Mouse (Mus musculus): ENCODE measurements around the gene Isy1. TPM values are rescaled to one million over a fixed set of nuclear protein-coding genes. Genes with fewer than 3 reads are reported as not detected.

Gene Isy1
- polyA plus RNA-seq, 1 experiment from 2014 or later: 69.1 TPM

DNA sequence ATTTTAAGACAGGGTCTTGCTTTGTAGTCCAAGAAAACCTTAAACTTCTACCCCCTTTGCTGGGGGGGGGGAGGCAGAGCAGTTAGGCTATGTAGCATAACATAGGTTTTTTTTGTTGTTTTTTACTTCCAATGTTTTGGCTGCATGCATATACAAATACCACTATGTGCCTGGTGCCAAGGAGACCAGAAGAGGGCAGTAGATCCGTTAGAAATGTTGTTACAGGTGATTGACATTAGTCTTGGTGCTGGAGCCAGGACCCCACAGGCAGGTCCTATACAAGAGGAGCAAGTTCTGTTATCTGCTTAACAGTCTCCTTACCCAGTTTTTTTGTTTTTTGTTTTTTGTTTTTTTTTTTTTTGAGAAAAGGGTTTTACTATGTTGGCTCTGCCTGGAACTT lies 3.7 kb upstream of the Isy1 start:
- no peaks in the 10 kb centered on the region for H3K9me3 ChIP-seq (replicated peaks)
- H3K4me1 ChIP-seq: peaks cover 18% of the 10 kb centered on the region
- H3K27ac ChIP-seq (replicated peaks): no peak overlapping the region
- no peak for DNase-seq (ENCODE audit: low spot score)
- WGBS: 27% methylated on average over 1 of the region's 1 CpGs
- H3K36me3 ChIP-seq: peaks cover 60% of the 10 kb centered on the region
- no peaks in the 10 kb centered on the region for H3K27me3 ChIP-seq (ENCODE audit: low read depth, poor library complexity, severe bottlenecking)
- H3K4me3 ChIP-seq: no peak overlapping the region

GRCm38 (mm10) chr6:87841635-87842034 lies 3.0 kb upstream of the Isy1 start:
- 83% methylated on average over 8 of the region's 8 CpGs for WGBS

DNA sequence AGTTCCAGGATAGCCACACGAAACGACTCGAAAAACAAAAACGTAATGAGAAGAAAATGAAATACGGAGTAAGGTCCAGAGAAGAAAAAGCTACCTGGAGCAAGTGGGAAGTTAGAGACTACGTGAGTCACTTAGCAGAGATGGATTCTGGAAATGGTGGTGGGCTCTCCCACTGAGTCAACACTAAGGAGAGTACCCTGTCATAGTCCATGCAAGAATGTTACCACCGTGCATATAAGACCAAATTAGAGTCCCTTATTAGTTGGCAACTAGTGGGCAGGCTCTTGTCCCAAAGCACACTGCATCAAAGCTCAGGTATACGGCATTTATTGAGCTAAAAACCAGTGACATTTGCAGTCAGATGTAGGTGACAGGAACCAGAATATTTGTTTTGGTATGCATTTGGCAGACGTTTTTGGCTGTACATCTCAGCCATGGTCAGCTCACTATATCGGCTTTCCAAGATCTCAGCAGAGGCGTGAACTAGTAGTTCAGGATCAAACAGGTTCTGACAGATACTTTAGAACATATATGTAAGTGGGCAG lies 1.3 kb upstream of the Isy1 start:
- DNase-seq (ENCODE audit: low spot score): no peak
- no peaks in the 10 kb centered on the region for H3K27me3 ChIP-seq (ENCODE audit: low read depth, poor library complexity, severe bottlenecking)
- H3K27ac ChIP-seq (replicated peaks): no peak overlapping the region
- no peaks in the 10 kb centered on the region for H3K9me3 ChIP-seq (replicated peaks)
- peaks cover 23% of the 10 kb centered on the region for H3K4me1 ChIP-seq
- WGBS: 67% methylated on average over 11 of the region's 11 CpGs
- H3K36me3 ChIP-seq: peaks cover 57% of the 10 kb centered on the region
- peak overlapping the region; percentile 78; the same call in 1 of the 2 replicates for H3K4me3 ChIP-seq

More at GRCm38 (mm10) chr6:87841635-87842034, 3.0 kb upstream of the Isy1 start:
- no peak for DNase-seq (ENCODE audit: low spot score)
- peaks cover 23% of the 10 kb centered on the region for H3K4me1 ChIP-seq
- H3K27ac ChIP-seq (replicated peaks): no peak overlapping the region
- peaks cover 57% of the 10 kb centered on the region for H3K36me3 ChIP-seq
- no peaks in the 10 kb centered on the region for H3K27me3 ChIP-seq (ENCODE audit: low read depth, poor library complexity, severe bottlenecking)
- no peaks in the 10 kb centered on the region for H3K9me3 ChIP-seq (replicated peaks)
- H3K4me3 ChIP-seq: no peak overlapping the region

- no peak within 1 kb of the TSS for H3K27ac ChIP-seq (replicated peaks)
- no peaks in the 10 kb centered on the region for H3K27me3 ChIP-seq (ENCODE audit: low read depth, poor library complexity, severe bottlenecking)
- DNase-seq (ENCODE audit: low spot score): no peak
- peaks cover 23% of the 10 kb centered on the region for H3K4me1 ChIP-seq
- WGBS: 96% methylated on average over 7 of the region's 7 CpGs
- H3K36me3 ChIP-seq: peaks cover 59% of the 10 kb centered on the region
- H3K4me3 ChIP-seq: no peak within 1 kb of the TSS
- no peaks in the 10 kb centered on the region for H3K9me3 ChIP-seq (replicated peaks)
Measured at GRCm38 (mm10) chr6:87835695-87836094, 2.9 kb downstream of the Isy1 start, which contains the start of gene Gm45140. Gm45140 (minus strand) TSS chr6:87835795.

GRCm38 (mm10) chr6:87820366-87820765 lies 18.2 kb downstream of the Isy1 start:
- Histone ChIP-seq H3K4me3 (no peak overlapping the region), H3K4me1 (no peaks in the 10 kb centered on the region), H3K27me3 (ENCODE audit: low read depth, poor library complexity, severe bottlenecking) (no peaks in the 10 kb centered on the region), H3K27ac (replicated peaks) (no peak overlapping the region), H3K9me3 (replicated peaks) (no peaks in the 10 kb centered on the region), H3K36me3 (peaks cover 99% of the 10 kb centered on the region)
- DNase-seq (ENCODE audit: low spot score): no peak
- 98% methylated on average over 2 of the region's 2 CpGs for WGBS

- H3K27me3 ChIP-seq (ENCODE audit: low read depth, poor library complexity, severe bottlenecking): peaks cover 25% of the 10 kb centered on the region
- H3K36me3 ChIP-seq: peaks cover 63% of the 10 kb centered on the region
- no peaks in the 10 kb centered on the region for H3K9me3 ChIP-seq (replicated peaks)
- DNase-seq (ENCODE audit: low spot score): no peak
- no peak overlapping the region for H3K27ac ChIP-seq (replicated peaks)
- H3K4me3 ChIP-seq: no peak overlapping the region
- WGBS: 91% methylated on average over 5 of the region's 5 CpGs
- H3K4me1 ChIP-seq: peaks cover 30% of the 10 kb centered on the region
Measured at GRCm38 (mm10) chr6:87814486-87814885, 24.1 kb downstream of the Isy1 start.

GRCm38 (mm10) chr6:87812656-87813055 lies 25.9 kb downstream of the Isy1 start:
- Histone ChIP-seq H3K4me1 (peaks cover 31% of the 10 kb centered on the region), H3K9me3 (replicated peaks) (no peaks in the 10 kb centered on the region), H3K36me3 (peaks cover 45% of the 10 kb centered on the region), H3K27me3 (ENCODE audit: low read depth, poor library complexity, severe bottlenecking) (peaks cover 28% of the 10 kb centered on the region), H3K27ac (replicated peaks) (peak overlapping the region; percentile 85; the same call in 1 of the 2 replicates), H3K4me3 (peak overlapping the region; percentile 78; the same call in 1 of the 2 replicates)
- 83% methylated on average over 1 of the region's 1 CpGs for WGBS
- DNase-seq (ENCODE audit: low spot score): no peak

GRCm38 (mm10) chr6:87811675-87812338 lies 26.8 kb downstream of the Isy1 start, which contains the start of gene Rab43:
Rab43 (minus strand) TSS chr6:87812164.
- DNase-seq (ENCODE audit: low spot score): peak; percentile 91
- Histone ChIP-seq H3K27ac (replicated peaks) (peak within 1 kb of the TSS; percentile 85), H3K4me1 (peaks cover 31% of the 10 kb centered on the region), H3K27me3 (ENCODE audit: low read depth, poor library complexity, severe bottlenecking) (peaks cover 28% of the 10 kb centered on the region), H3K36me3 (peaks cover 36% of the 10 kb centered on the region), H3K9me3 (replicated peaks) (no peaks in the 10 kb centered on the region), H3K4me3 (peak within 1 kb of the TSS; percentile 78)
- under 1% methylated on average over 56 of the region's 56 CpGs for WGBS

GRCm38 (mm10) chr6:87810713-87811669 lies 27.6 kb downstream of the Isy1 start:
- under 1% methylated on average over 77 of the region's 77 CpGs for WGBS
- H3K36me3 ChIP-seq: peaks cover 28% of the 10 kb centered on the region
- H3K4me3 ChIP-seq: peak overlapping the region; percentile 78
- H3K4me1 ChIP-seq: peaks cover 31% of the 10 kb centered on the region
- H3K9me3 ChIP-seq (replicated peaks): no peaks in the 10 kb centered on the region
- peaks cover 28% of the 10 kb centered on the region for H3K27me3 ChIP-seq (ENCODE audit: low read depth, poor library complexity, severe bottlenecking)
- no peak for DNase-seq (ENCODE audit: low spot score)
- peak overlapping the region; percentile 85 for H3K27ac ChIP-seq (replicated peaks)

- peaks cover 31% of the 10 kb centered on the region for H3K4me1 ChIP-seq
- peak overlapping the region; percentile 78 for H3K4me3 ChIP-seq
- no peak for DNase-seq (ENCODE audit: low spot score)
- 38% methylated on average over 6 of the region's 6 CpGs for WGBS
- no peaks in the 10 kb centered on the region for H3K9me3 ChIP-seq (replicated peaks)
- peaks cover 21% of the 10 kb centered on the region for H3K36me3 ChIP-seq
- H3K27me3 ChIP-seq (ENCODE audit: low read depth, poor library complexity, severe bottlenecking): peaks cover 28% of the 10 kb centered on the region
- no peak overlapping the region for H3K27ac ChIP-seq (replicated peaks)
Measured at GRCm38 (mm10) chr6:87810311-87810710, 28.3 kb downstream of the Isy1 start.

- Histone ChIP-seq H3K27ac (replicated peaks) (no peak overlapping the region), H3K9me3 (replicated peaks) (no peaks in the 10 kb centered on the region), H3K27me3 (ENCODE audit: low read depth, poor library complexity, severe bottlenecking) (peaks cover 28% of the 10 kb centered on the region), H3K4me1 (peaks cover 31% of the 10 kb centered on the region), H3K4me3 (no peak overlapping the region), H3K36me3 (peaks cover 15% of the 10 kb centered on the region)
- DNase-seq (ENCODE audit: low spot score): no peak
- 89% methylated on average over 6 of the region's 6 CpGs for WGBS
Measured at GRCm38 (mm10) chr6:87809651-87810161, 28.9 kb downstream of the Isy1 start.

GRCm38 (mm10) chr6:87809144-87809543 lies 29.5 kb downstream of the Isy1 start:
- Histone ChIP-seq H3K27me3 (ENCODE audit: low read depth, poor library complexity, severe bottlenecking) (peaks cover 28% of the 10 kb centered on the region), H3K4me3 (no peak overlapping the region), H3K27ac (replicated peaks) (no peak overlapping the region), H3K36me3 (peaks cover 11% of the 10 kb centered on the region), H3K9me3 (replicated peaks) (no peaks in the 10 kb centered on the region), H3K4me1 (peaks cover 31% of the 10 kb centered on the region)
- no peak for DNase-seq (ENCODE audit: low spot score)
- WGBS: 98% methylated on average over 2 of the region's 2 CpGs
